Mouse (Mus musculus) regulatory T cell (primary cell): Measurements from ENCODE around the gene Gm10306.

Experiments used
- in situ Hi-C: fragments of 300-600 bp; cut with MboI, MseI; formaldehyde crosslinking; loops from one replicate; pipeline ENCODE4 v1.15.1; 2025; ENCODE audit warnings: high pct_unique_total_duplicates

Gene Gm10306

GRCm38 (mm10) chr4:94556265-94557054 is at the start of gene Gm10306, which contains the start of gene Caap1:
TSS of gene Gm10306 (plus strand) at chr4:94556546.
TSS of gene Caap1 (minus strand) at chr4:94556796.
- in situ Hi-C loops: no loop called here

GRCm38 (mm10) chr4:94515366-94515765 is 41.0 kb upstream of the Gm10306 start:
- in situ Hi-C loops: no loop called here

- in situ Hi-C loops: no loop called here
These were observed 38.7 kb upstream of the Gm10306 start for GRCm38 (mm10) chr4:94517631-94518030.

GRCm38 (mm10) chr4:94523321-94523720 is 33.0 kb upstream of the Gm10306 start:
- in situ Hi-C loops: no loop called here

- in situ Hi-C loops: no loop called here
These were observed 26.9 kb upstream of the Gm10306 start for GRCm38 (mm10) chr4:94529448-94529847.

- in situ Hi-C loops: no loop called here
These were observed 23.1 kb upstream of the Gm10306 start for GRCm38 (mm10) chr4:94533205-94533604.

- in situ Hi-C loops: no loop called here
These were observed 13.3 kb upstream of the Gm10306 start for GRCm38 (mm10) chr4:94543041-94543440.

GRCm38 (mm10) chr4:94544321-94544720 is 12.0 kb upstream of the Gm10306 start:
- in situ Hi-C loops: no loop called here

- in situ Hi-C loops: no loop called here
These were observed 1.3 kb upstream of the Gm10306 start for GRCm38 (mm10) chr4:94554955-94555494.

GRCm38 (mm10) chr4:94557145-94557544 is 799 bp downstream of the Gm10306 start:
- in situ Hi-C loops: no loop called here

- in situ Hi-C loops: no loop called here
These were observed 2.9 kb downstream of the Gm10306 start for GRCm38 (mm10) chr4:94559266-94559665.

- in situ Hi-C loops: no loop called here
These were observed 4.0 kb downstream of the Gm10306 start for GRCm38 (mm10) chr4:94560316-94560715.

GRCm38 (mm10) chr4:94561954-94562648 is 5.8 kb downstream of the Gm10306 start:
- in situ Hi-C loops: no loop called here

GRCm38 (mm10) chr4:94564297-94564696 is 8.0 kb downstream of the Gm10306 start:
- in situ Hi-C loops: no loop called here

GRCm38 (mm10) chr4:94572677-94573076 is 16.3 kb downstream of the Gm10306 start:
- in situ Hi-C loops: no loop called here

GRCm38 (mm10) chr4:94591765-94592381 is 35.5 kb downstream of the Gm10306 start:
- in situ Hi-C loops: loop anchor here (25.0 kb wide), 1 partner anchor 345 kb away; the partner anchor contains the start of gene Eqtn

- in situ Hi-C loops: loop anchor here (25.0 kb wide), 1 partner anchor 345 kb away; the partner anchor contains the start of gene Eqtn
These were observed 36.4 kb downstream of the Gm10306 start for GRCm38 (mm10) chr4:94592709-94593108.

GRCm38 (mm10) chr4:94601395-94601794 is 45.0 kb downstream of the Gm10306 start:
- in situ Hi-C loops: no loop called here

- in situ Hi-C loops: no loop called here
These were observed 46.2 kb downstream of the Gm10306 start for GRCm38 (mm10) chr4:94602496-94603030.

- in situ Hi-C loops: no loop called here
These were observed 46.8 kb downstream of the Gm10306 start, which contains the start of gene Plaa for GRCm38 (mm10) chr4:94603031-94603629. TSS of gene Plaa (minus strand) at chr4:94603244.

- in situ Hi-C loops: no loop called here
These were observed 48.2 kb downstream of the Gm10306 start for GRCm38 (mm10) chr4:94604452-94605019.
